Mouse (Mus musculus) bone marrow, adult 2 months (tissue): ENCODE data around the gene Nrxn1.

Experiments
- CTCF ChIP-seq: fragments of 200-500 bp; IDR thresholded peaks from 2 replicates; pipeline ENCODE4 v1.5.1; 2011; ENCODE audit warnings: low read length, control low read depth; ENCODE audit not compliant: control insufficient read depth, insufficient read depth
- POLR2A ChIP-seq: fragments of 200-500 bp; IDR thresholded peaks from 2 replicates; pipeline ENCODE4 v1.6.1; 2011; ENCODE audit warnings: low read depth, mild to moderate bottlenecking, control low read depth, low read length, borderline replicate concordance; ENCODE audit not compliant: control insufficient read depth

- TF ChIP-seq CTCF (no peak), POLR2A (no peak)
Observed at GRCm38 (mm10) chr17:90238517-90238916, 854.4 kb downstream of the Nrxn1 start.
